Mouse (Mus musculus) heart, adult 2 months (tissue): ENCODE results near the gene Cir1.

ENCODE experiments used
- CTCF ChIP-seq: fragments of 200-600 bp; IDR thresholded peaks from 2 replicates; pipeline ENCODE4 v1.8.1; 2022; ENCODE audit warnings: antibody characterized with exemption, mild to moderate bottlenecking, moderate library complexity
- EP300 ChIP-seq: fragments of 200-500 bp; IDR thresholded peaks from 2 replicates; pipeline ENCODE4 v1.6.1; 2011; ENCODE audit warnings: low read depth, low read length, control low read depth; ENCODE audit not compliant: insufficient read depth

- TF ChIP-seq CTCF (no peak), EP300 (no peak)
These were observed 34.0 kb upstream of the Cir1 start for GRCm38 (mm10) chr2:73346345-73347086.
